Mouse (Mus musculus) limb, embryonic 11.5 days (tissue): ENCODE results near the gene Smoc2. TPM values are rescaled to one million over a fixed set of nuclear protein-coding genes. Genes with fewer than 3 reads are reported as not detected.
A peak's percentile ranks its signal among the peaks of the same experiment; 100 is the strongest.

Experiments
- ATAC-seq: fragments of 200-750 bp; cut with Nextera tagmentation; 2 replicates; pipeline ENCODE4 v1.8.0; 2017; ENCODE audit warnings: low read depth; ENCODE audit not compliant: insufficient number of reproducible peaks, low FRiP score, low TSS enrichment
- DNase-seq: peaks from one replicate; pipeline ENCODE4 v3.0.0-alpha.2; 2015; ENCODE audit warnings: low spot score
- H3K27ac ChIP-seq: fragments of 300-500 bp; sonication (generic); replicated peaks from 2 replicates; pipeline ENCODE4 v1.5.1; 2014; ENCODE audit warnings: low read depth, mild to moderate bottlenecking, low read length
- H3K27me3 ChIP-seq: fragments of 300-500 bp; sonication (generic); 2 replicates; pipeline ENCODE4 v1.6.1; 2014; ENCODE audit warnings: mild to moderate bottlenecking, low read length, mixed read lengths; ENCODE audit not compliant: control insufficient read depth, insufficient read depth
- H3K36me3 ChIP-seq: fragments of 300-500 bp; sonication (generic); 2 replicates; pipeline ENCODE4 v1.6.1; 2014; ENCODE audit warnings: mild to moderate bottlenecking, low read length, moderate library complexity, mixed read lengths; ENCODE audit not compliant: control insufficient read depth, insufficient read depth
- H3K4me1 ChIP-seq: fragments of 300-500 bp; sonication (generic); 2 replicates; pipeline ENCODE4 v1.6.1; 2014; ENCODE audit warnings: low read length, mixed read lengths; ENCODE audit not compliant: control insufficient read depth, insufficient read depth
- H3K4me2 ChIP-seq: fragments of 300-500 bp; sonication (generic); 2 replicates; pipeline ENCODE4 v1.6.1; 2014; ENCODE audit warnings: low read depth, mild to moderate bottlenecking, moderate library complexity; ENCODE audit not compliant: severe bottlenecking
- H3K4me3 ChIP-seq: fragments of 300-500 bp; sonication (generic); 2 replicates; pipeline ENCODE4 v1.5.1; 2014; ENCODE audit warnings: low read depth, low read length
- H3K9ac ChIP-seq: fragments of 300-500 bp; sonication (generic); 2 replicates; pipeline ENCODE4 v1.6.1; 2014; ENCODE audit warnings: mild to moderate bottlenecking, low read length
- H3K9me3 ChIP-seq: fragments of 300-500 bp; sonication (generic); 2 replicates; pipeline ENCODE4 v1.6.1; 2016; ENCODE audit warnings: low read length; ENCODE audit not compliant: control insufficient read depth
- WGBS: fragments of 180-500 bp; shearing (Covaris S2); extraction: QIAGEN DNeasy Blood & Tissue Kit; methylation state at CpG from one replicate; pipeline ENCODE4 v1.1.7; 2014; 5-methylcytosine and 5-hydroxymethylcytosine counted together
- polyA plus RNA-seq: library from polyadenylated mRNA; unstranded; fragments of >200 nt; fragmentation: Nextera tagmentation; extraction: Ambion mirVana; gene quantifications from 2 replicates; pipeline ENCODE4 v1.2.1, GENCODE M21; 2014

The Smoc2 gene
- polyA plus RNA-seq, 1 experiment from 2014 or later: 37.0 TPM

DNA sequence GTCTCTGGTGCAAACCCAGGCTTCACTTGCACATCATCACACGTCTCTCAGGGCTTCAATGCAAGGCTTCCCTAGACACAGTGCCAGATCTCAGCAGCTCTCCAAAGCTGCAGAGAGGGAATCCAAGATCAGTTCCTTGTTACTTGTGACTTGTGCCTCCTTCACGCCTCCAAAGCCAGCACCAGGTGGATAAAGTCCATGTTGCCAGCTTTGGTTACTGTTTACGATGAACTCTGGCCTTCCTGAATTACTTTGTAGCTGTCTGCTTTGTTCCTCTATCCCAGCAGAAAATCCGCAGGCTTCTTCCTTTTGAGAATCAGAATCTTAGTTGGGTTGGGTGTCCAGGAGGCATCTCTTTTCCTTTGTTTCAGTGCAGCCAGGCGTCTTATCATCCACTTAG is 14.3 kb downstream of the Smoc2 start:
- H3K4me2 ChIP-seq: no peak overlapping the region
- no peaks in the 10 kb centered on the region for H3K9me3 ChIP-seq
- ATAC-seq (no peak), DNase-seq (no peak)
- no peaks in the 10 kb centered on the region for H3K4me1 ChIP-seq
- H3K27me3 ChIP-seq: no peaks in the 10 kb centered on the region
- H3K9ac ChIP-seq: no peak overlapping the region
- H3K36me3 ChIP-seq: no peaks in the 10 kb centered on the region
- no peak overlapping the region for H3K27ac ChIP-seq
- H3K4me3 ChIP-seq: no peak overlapping the region
- 74% methylated on average over 5 of the region's 5 CpGs for WGBS

DNA sequence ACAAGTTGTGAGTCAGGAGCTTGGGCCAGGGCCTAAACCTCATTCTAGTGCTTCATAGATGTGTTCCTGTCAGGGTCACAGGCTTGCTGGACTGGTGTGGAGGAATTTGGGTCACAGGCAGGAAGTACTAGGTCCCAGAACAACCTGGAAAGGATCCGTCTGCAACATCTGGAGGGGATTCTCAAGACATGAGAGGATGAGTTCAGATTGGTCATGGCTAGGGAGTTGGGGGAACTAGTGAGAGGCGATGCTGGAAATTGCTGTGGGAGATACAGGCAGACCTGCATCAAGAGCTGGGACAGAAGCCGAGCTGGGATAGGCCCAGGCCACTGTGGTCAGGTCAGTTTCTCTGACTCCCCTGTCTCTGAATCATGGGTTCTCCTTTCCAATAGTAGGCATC is 15.8 kb downstream of the Smoc2 start:
- Histone ChIP-seq H3K4me1 (no peaks in the 10 kb centered on the region), H3K4me2 (no peak overlapping the region), H3K36me3 (no peaks in the 10 kb centered on the region), H3K9me3 (no peaks in the 10 kb centered on the region), H3K4me3 (no peak overlapping the region), H3K9ac (no peak overlapping the region), H3K27me3 (no peaks in the 10 kb centered on the region), H3K27ac (no peak overlapping the region)
- DNase-seq (no peak), ATAC-seq (no peak)
- WGBS: 82% methylated on average over 3 of the region's 3 CpGs

DNA sequence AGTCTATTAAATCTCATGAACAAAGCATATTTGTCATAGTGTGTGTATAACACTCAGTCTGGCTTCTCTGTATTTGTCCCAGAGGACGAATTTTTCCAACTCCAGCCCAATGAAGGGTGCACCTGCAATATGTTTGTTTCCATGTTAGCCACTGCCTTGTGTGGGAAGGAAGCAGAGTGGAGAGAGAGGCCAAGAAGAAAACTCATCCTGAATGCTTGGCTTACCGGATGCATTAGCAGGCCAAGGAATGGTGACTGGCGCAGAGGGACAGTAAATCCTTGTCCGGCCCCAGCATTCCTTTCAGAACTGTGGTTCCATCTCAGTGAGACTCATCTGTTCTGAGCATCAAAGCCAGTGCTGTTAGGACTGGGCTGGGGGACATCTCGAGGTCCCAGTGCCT is 21.1 kb downstream of the Smoc2 start:
- Histone ChIP-seq H3K27me3 (no peaks in the 10 kb centered on the region), H3K27ac (no peak overlapping the region), H3K4me2 (no peak overlapping the region), H3K9ac (no peak overlapping the region), H3K4me1 (no peaks in the 10 kb centered on the region), H3K9me3 (no peaks in the 10 kb centered on the region), H3K36me3 (no peaks in the 10 kb centered on the region), H3K4me3 (no peak overlapping the region)
- no peak for DNase-seq
- whole genome bisulfite sequencing: 88% methylated on average over 5 of the region's 5 CpGs
- no peak for ATAC-seq

DNA sequence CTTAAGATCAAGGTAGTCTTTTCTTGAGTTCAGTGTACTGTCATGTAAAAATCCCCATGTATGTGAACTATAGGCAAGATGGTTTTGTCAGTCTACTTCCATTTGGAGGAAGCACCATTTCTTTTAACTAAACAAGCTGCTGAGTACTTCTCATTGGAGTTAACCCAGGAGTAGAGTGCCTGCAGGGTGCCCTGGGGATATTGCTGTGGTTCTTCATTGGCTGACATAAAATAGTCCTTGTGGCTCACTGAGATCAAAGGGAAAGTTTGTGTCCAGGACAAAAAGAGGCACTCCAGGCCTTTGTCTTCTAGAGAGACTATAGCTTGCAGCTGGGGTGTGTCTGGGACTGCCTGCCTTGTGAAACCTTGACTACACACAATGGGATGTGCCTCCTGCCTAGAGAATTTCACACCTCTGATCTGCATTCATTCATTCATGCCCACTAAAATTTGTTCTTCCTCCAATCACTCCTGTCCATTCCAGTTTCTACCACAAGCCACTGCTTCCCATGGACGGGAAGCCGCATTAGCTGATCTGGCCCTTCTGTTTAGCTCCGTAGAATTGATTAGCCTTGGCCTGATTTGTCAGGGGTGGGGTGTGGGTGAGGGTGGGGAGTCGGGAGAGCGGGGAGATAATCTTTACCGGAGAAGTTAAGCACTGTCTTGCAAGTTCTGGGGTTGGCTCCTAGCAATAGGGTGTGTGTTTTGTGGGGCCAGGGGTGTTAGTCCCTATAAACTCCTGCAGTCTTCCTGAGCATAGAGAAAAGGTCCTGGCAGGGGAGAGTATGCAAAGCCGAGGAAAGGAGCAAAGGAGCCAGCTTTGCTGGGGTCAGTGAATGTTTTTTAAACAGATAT is 22.4 kb downstream of the Smoc2 start:
- Histone ChIP-seq H3K36me3 (no peaks in the 10 kb centered on the region), H3K4me3 (no peak overlapping the region), H3K9me3 (no peaks in the 10 kb centered on the region), H3K4me2 (no peak overlapping the region), H3K4me1 (no peaks in the 10 kb centered on the region), H3K27me3 (no peaks in the 10 kb centered on the region), H3K27ac (no peak overlapping the region), H3K9ac (no peak overlapping the region)
- ATAC-seq (no peak), DNase-seq (no peak)
- 37% methylated on average over 7 of the region's 7 CpGs for WGBS

DNA sequence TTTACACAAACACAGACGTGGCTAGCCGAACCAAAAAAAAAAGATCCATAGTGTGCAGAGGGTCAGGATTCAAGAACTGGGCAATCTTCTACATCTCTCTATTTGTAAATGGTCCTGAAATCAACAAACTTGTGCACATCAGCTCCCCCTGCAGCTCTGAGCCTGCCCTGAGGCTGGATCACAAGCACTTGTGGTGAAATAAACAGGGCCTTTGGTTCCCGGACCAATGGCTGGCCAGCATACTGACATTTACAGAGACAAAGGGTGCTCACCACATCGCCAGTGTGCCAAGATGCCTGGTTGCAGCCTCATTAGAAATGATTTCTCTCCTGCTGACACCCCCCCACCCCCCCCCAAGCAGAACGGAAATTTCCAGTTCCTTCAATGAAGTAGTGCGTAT is 23.1 kb downstream of the Smoc2 start:
- Histone ChIP-seq H3K27ac (no peak overlapping the region), H3K27me3 (no peaks in the 10 kb centered on the region), H3K4me3 (no peak overlapping the region), H3K4me2 (no peak overlapping the region), H3K9me3 (no peaks in the 10 kb centered on the region), H3K9ac (no peak overlapping the region), H3K36me3 (no peaks in the 10 kb centered on the region), H3K4me1 (no peaks in the 10 kb centered on the region)
- ATAC-seq (no peak; the same call in 1 of the 2 replicates), DNase-seq (peak; percentile 39)
- 48% methylated on average over 6 of the region's 6 CpGs for WGBS

DNA sequence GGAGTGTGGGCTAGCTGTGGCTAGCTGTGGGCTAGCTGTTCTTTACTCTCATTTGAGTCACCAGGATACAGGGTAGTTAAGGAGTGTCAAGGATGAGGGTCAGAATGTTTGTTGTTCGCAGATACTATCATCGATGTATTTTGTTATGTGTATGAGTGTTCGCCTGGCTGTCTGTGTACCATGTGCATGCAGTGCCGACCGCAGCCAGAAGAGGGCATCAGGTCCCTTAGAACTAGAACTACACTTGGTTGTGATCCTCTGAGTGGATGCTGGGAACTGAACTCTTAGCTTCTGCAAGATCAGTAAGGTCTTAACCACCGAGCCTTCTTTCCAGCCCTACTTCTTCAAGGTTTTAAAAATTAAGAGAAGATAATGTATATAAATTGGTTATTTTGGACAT is 24.4 kb downstream of the Smoc2 start:
- H3K27me3 ChIP-seq: no peaks in the 10 kb centered on the region
- H3K4me2 ChIP-seq: no peak overlapping the region
- no peak overlapping the region for H3K9ac ChIP-seq
- ATAC-seq: no peak
- WGBS: 99% methylated on average over 6 of the region's 6 CpGs
- no peaks in the 10 kb centered on the region for H3K36me3 ChIP-seq
- no peak for DNase-seq
- H3K4me3 ChIP-seq: no peak overlapping the region
- no peaks in the 10 kb centered on the region for H3K9me3 ChIP-seq
- no peaks in the 10 kb centered on the region for H3K4me1 ChIP-seq
- H3K27ac ChIP-seq: no peak overlapping the region

DNA sequence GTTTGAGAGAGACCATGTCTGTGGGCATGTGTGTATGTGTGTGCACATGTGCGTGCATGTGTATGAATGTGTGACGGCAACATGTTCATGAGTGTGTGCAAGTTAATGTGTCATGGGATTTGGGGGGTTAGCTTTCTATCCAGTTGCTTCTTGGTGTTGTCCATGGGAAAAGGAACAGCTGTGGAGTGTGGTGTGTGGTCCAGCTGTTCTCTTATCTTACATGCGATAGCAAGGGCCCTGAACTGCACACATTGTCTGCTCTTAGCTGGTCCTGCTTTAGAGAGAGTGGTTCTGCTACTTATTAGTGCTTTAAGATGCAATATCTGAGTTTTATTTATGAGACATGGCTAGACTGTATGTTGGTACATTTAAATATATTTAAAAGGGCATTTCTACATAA is 30.6 kb downstream of the Smoc2 start:
- 0 out of 2 replicates have a peak, but pooled peaks cover 2% of the 10 kb centered on the region for H3K4me1 ChIP-seq
- H3K36me3 ChIP-seq: no peaks in the 10 kb centered on the region
- no peak for DNase-seq
- H3K9me3 ChIP-seq: no peaks in the 10 kb centered on the region
- H3K27me3 ChIP-seq: no peaks in the 10 kb centered on the region
- 82% methylated on average over 3 of the region's 3 CpGs for WGBS
- no peak overlapping the region for H3K9ac ChIP-seq
- no peak for ATAC-seq
- no peak overlapping the region for H3K4me3 ChIP-seq
- H3K27ac ChIP-seq: no peak overlapping the region
- H3K4me2 ChIP-seq: no peak overlapping the region

DNA sequence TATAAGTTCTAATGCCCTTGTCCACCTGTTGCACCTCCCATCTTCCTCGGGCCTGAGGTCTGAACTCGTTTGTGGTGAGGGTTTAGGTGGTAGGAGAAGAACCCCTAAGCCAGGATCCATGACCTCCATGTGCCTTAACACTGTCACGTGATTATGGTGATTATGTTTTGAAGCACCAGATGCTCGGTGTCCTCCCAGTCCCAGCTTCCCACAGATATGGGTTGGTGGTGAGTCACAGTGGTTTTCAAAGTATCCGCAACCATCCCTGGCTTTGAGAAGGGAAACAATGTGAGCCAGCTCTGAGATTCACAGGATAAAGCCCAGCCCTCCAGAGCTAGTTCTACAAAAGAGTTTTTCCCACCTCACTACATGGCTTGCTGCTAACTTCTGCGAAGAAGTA is 33.1 kb downstream of the Smoc2 start:
- no peak overlapping the region for H3K27ac ChIP-seq
- no peaks in the 10 kb centered on the region for H3K9me3 ChIP-seq
- 81% methylated on average over 6 of the region's 6 CpGs for WGBS
- no peak overlapping the region for H3K4me2 ChIP-seq
- no peaks in the 10 kb centered on the region for H3K27me3 ChIP-seq
- no peaks in the 10 kb centered on the region for H3K36me3 ChIP-seq
- no peak overlapping the region for H3K9ac ChIP-seq
- DNase-seq (no peak), ATAC-seq (no peak)
- H3K4me3 ChIP-seq: no peak overlapping the region
- H3K4me1 ChIP-seq: 0 out of 2 replicates have a peak, but pooled peaks cover 2% of the 10 kb centered on the region

DNA sequence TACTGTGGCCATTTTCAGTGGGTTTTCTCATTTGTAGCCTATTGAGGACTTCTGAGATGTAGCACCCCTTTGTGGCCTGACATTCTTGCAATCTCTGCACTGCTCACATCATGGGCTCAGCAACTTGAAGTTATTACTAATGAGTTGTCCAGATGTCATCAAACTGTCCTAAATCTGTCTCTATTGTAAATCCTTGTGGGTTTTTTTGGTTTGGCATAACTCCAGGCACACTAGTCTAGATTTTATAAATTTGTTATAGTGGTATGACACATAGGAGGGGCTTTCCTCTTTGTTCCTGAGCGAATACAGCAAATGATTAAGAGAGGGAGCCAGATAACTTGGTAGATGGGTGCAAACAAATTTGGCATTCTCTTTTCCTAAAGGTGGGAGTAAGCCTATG is 35.0 kb downstream of the Smoc2 start:
- Histone ChIP-seq H3K4me3 (no peak overlapping the region), H3K4me2 (no peak overlapping the region), H3K27ac (no peak overlapping the region), H3K36me3 (no peaks in the 10 kb centered on the region), H3K4me1 (0 out of 2 replicates have a peak, but pooled peaks cover under 1% of the 10 kb centered on the region), H3K9ac (no peak overlapping the region), H3K27me3 (no peaks in the 10 kb centered on the region), H3K9me3 (no peaks in the 10 kb centered on the region)
- DNase-seq: no peak
- ATAC-seq: no peak
- WGBS: 88% methylated on average over 1 of the region's 1 CpGs
